Mouse (Mus musculus): ENCODE data around the gene Drd3.
A peak's percentile ranks its signal among the peaks of the same experiment; 100 is the strongest.

The Drd3 gene

DNA sequence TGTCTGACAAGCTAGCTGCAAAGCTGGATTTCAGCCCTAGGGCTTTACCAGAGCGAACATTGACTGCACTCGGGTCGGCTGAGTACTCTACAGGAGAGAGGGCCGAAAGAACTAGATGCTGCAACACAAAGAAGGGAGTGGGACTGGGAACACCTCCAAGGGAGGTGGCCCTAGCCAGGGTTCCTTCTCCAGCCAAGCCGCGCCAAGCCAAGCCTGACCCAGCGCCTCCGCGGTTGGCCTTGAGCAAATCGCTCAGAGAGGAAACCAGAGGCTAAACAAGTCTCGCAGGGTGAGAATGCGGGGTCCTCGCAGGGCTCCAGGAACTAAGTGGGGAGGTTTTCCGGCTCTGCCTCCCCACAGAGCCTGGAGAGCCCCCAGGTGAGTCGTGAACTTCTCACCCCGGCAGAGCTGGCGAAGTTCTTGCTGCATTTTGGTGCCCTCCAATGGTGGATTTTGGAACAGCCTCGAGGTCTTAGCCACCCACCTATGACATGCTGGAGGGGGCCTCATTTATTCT is 48.0 kb downstream of the Drd3 start:
- peak; percentile 75 for DNase-seq (ENCODE audit: low read depth, low spot score)

DNA sequence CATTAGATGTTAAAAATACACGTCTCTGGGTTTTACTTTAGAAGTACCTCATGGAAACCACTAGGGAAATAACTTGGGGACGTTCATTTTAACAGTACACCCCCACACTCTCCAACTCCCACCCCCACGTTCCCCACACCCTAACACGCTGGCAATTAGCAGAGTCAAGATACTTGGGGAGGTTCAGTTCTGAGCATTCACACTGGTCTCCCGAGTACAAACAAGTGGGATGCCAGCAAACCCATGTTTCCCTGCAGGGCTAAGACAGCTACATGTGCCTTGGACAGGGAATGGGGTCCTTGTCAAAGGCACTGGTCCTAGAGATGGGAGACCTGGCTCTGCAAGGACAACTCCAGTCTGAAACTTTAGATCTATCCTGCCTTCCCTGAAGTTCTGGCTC is 48.6 kb downstream of the Drd3 start:
- DNase-seq (ENCODE audit: low read depth, low spot score), result no peak

DNA sequence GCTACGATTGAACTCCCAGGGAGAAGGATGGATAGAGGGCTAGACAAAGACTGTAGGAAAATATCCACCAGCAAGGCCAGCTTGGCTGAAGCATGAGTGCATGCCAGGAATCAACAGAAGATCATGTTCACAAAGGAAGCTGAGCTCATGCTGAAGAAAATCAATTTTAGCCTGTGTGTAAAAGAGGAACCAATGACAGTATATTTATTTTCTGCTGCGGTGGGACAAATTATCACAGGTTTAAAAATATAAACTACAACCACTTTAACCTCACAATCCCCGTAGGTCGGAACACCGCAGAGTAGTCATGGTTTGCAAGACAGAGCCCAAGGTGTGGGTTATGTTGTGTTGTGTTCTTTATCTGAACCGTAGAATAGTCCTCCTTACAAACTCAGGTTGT is 50.5 kb downstream of the Drd3 start:
- no peak for DNase-seq (ENCODE audit: low read depth, low spot score)

DNA sequence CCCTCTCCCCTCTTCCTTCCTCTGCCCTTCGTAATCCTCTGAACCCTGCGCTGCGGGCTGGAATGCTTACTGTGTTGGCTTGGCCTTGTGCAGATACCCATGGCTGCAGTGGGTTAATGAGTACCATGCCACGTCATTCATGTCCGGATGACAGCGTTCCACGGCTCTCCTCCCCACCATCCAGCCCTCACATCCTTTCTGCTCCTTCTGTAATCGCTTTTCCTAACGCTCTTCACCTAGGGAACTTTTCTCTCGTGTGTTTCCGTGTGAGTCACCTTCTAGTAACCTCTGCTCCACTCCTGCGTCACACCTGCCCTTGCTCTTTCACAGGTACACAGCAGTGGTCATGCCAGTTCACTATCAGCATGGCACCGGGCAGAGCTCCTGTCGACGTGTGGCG is 53.2 kb downstream of the Drd3 start:
- DNase-seq (ENCODE audit: low read depth, low spot score), result no peak

DNA sequence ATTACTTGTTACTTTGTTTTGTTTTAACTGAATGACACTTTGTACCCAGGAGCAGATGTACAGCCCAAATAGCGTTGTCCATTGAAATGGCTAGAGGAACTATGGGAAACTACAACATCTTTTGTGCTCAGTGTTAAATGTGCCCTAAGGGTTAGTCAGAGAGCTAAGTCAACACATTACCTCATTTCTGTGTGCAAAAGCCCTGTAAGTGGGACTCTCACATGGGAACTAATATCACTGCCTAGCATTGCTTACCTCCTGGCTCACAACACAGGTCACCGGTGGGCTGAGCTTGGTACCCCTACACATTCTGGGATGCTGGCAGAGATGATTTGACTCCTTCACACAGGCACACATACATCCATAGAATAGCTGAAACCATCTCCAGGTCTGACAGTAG is 55.6 kb downstream of the Drd3 start:
- no peak for DNase-seq (ENCODE audit: low read depth, low spot score)

DNA sequence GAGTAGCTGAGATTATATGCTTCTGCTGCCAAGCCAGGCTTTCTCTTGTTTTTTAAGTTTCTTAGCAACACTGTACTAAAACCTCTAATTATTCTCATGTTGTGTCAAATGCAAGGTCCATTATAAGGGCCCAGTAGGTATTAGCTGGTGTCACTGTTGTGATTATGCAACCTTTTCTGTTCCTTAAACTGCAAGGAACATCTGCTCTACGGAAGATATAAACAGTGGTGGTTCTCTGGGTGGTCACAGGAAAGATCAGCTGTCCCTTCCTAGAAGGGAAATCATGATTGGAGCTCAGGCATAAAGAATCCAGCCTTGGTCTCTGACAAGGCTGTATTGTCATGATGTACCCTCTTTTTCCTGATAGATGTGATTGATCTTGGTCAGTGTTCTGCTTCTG is 57.6 kb downstream of the Drd3 start:
- DNase-seq (ENCODE audit: low read depth, low spot score), result no peak

DNA sequence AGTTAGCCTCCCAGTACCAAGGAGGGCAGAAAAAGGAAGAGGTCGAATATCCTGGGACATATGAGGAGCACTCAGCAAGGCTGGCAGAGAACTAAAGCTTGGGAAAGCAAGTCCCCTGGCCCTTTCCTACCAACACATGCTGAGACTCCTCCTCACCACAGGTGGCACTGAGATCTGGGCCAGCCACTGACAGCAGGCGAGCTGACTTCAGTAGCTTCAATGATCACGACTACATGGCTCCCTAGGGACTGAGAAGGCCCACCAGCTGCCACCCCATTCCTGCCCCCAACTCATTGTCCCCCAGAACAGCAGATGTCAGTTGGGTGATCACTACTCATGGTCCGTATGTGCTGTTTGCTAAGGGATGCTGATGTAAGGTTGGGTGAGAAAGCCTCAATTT is 60.8 kb downstream of the Drd3 start:
- DNase-seq (ENCODE audit: low read depth, low spot score), result no peak

DNA sequence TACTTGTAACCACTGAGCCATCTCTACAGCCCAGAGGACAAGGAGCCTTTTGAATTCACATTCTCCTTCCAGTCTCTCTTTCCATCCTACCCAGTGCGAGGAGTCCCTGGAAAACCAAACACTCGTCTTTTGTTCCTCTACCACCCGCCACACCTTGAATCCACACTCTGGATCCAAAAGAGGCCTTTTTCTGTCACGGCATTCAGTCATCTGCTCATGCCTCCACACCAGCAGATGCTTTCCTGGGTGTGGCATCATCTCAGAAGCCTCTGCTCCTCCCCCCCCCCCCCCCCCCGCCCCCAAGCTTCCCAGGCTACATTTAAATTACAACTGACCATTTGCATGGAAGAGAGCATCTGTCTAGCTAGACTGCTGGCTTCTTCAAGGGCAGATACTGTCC is 62.5 kb downstream of the Drd3 start:
- DNase-seq (ENCODE audit: low read depth, low spot score), result no peak

DNA sequence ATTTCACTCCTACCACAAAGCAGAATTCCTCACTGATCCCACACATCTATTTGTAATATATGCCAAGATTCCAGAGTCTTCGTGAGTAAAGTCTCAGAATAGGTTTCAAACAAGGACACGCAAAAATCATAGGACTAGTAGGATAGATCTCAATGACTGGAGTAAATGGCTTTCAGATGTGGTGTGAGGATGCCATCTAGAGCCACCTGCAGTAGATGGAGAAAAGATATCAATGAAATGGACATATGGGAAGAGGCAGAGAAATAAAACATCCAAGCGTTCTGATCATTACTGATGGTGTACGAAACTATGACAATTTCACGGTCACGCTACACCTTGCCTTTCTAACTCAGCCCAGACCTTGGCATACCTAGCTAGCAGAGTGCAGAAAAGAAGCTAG is 64.6 kb downstream of the Drd3 start:
- DNase-seq (ENCODE audit: low read depth, low spot score), result no peak

DNA sequence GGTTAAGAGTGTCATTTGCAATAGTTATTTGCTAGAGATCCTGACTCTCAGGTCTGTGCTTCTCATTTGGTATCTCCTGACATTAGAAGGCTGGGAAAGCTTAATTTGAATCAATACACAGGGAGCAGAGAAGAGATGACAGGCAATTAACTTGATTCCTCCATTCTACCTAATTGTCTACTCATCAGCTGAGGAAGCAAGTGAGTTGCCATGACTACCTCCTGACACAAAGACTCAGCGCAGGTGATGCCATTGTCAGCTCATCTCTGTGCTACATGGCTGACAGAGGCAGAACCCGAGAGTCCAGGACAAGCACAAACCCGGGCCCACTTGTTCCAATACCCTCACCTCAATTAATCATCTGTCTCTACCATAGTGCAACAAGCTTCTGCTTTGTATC is 73.7 kb downstream of the Drd3 start:
- no peak for DNase-seq (ENCODE audit: low read depth, low spot score)

DNA sequence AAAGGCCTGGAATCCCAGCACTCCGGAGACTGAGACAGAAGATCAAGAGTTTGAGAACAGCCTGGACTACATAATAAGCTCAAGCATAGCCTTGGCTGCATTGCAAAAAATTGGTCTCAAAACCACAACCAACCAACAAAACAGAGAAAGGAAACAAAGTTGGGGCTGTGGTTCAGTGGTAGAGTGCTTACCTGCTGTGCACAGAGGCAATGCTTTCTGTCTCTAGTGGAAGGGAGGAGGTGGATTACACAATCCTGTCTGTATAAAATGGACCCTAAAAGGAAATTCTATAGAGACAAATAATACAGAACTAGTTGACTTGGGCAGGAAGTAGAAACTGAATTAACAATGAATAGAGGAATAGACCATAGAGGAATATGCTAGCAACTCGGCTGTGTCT is 78.1 kb downstream of the Drd3 start:
- DNase-seq (ENCODE audit: low read depth, low spot score), result no peak

DNA sequence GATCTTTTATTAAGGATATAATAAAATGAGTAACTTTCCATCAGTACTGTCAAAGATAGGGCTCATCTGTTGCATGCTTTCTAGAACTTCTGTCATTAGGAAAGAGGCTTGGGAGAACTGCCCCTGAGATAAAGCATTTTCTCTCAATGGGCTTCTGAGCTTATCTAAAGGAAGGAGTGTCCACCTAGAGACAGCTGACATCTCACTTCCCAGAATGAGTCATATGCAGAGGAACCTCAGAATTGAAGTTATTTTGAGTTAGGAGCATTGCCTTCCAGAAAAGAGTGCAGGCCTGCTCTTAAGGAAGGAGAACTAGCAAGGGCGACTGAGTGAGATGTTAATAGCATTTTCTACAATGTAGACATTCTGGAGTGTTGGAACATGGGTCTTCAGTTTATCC is 87.4 kb downstream of the Drd3 start:
- no peak for DNase-seq (ENCODE audit: low read depth, low spot score)

DNA sequence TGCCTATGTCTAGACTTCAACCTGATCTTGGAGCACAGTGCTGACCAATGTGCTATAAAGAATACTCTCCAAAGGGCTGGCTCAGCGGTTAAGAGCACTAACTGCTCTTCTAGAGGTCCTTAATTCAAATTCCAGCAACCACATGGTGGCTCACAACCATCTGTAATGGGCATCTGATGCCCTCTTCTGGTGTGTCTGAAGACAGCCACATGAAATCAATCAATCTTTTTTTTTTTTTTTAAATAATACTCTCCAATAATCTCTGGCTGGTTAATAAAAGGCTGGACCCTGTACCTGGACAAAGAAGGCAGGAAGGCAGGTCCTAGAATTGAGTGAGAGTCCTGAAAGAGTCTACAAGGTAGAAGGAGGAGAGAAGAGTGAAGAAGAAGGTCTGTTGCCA is 96.0 kb downstream of the Drd3 start:
- no peak for DNase-seq (ENCODE audit: low read depth, low spot score)

DNA sequence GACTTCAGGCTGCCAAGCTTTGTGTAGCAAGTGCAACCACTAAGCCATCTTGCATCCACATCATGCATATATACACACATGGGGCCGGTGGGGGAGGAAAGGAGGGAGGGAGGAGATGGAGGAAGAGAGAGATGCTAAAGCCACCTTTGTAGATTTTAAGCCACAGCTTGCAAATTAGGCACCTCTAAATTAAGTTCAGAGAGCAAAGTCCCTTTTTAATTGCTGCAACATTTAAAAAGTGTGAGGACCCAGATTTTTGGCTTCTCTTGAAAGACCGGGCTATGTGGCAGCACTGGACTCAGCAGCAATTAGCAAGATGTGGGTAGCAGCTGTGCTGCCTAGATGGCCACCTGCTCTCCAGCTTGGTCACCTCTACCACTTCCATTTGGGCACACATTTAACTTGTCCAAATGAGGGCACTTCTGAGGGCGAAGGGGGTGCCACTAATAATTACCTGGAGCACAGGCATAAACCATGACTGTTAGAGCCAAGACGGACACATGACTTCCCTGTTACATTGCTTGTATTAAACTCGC is 105.2 kb downstream of the Drd3 start:
- DNase-seq (ENCODE audit: low read depth, low spot score), result no peak

DNA sequence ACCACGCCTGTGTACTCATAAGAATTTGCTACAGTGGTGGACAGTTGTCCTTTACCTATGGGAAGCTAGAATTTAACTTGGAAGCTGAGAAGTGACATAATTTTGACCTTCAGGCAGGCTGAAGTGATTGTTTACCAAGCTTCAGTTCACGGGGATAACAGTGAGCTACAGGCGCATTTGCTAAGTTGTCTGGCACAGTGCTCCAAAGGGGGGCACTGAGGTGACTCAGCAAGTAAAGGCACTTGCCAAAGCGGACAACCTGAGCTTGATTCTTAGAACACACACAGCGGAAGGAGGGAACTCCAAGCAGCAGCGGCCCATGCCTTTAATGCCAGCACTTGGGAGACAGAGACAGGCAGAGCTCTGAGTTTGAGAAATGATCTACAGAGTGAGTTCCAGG is 106.8 kb downstream of the Drd3 start:
- DNase-seq (ENCODE audit: low read depth, low spot score), result no peak

DNA sequence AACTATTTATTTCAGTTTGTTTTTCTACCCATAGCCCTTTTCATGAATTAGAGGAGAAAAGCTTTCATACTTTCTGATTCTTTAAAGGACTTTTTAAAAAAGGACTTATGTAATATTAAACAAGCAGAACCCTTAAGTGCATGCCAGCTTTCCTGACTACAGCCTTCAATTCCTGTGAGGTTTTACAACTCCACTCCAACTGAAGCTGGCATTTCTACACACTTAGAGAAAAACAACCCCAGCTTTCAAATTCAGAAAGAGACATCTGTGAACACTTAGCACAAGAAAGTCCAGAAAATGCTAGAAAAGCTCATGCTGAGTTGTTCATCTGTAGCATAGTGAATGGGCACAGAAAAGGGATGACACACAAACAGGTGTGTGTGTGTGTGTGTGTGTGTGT is 116.0 kb downstream of the Drd3 start:
- DNase-seq (ENCODE audit: low read depth, low spot score), result no peak

DNA sequence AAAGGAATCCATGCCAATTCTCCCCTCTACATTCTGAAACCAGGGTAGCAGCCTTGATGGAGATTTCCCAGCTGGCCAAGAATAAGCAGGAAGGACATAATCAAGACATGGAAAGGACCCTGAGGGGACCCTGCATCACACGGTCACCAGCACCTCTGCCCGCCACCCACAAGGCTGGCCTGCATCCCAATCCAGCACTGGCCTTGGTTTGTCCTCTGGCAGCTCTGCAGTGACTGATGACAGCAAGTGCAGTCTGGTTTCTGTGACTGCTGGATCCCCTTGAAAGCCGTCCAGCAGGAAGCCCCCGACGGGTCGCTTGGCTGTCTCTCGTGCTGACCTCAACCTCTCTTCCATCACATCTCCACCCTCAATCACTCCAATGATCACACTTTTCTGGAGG is 117.6 kb downstream of the Drd3 start:
- no peak for DNase-seq (ENCODE audit: low read depth, low spot score)
